Mouse (Mus musculus) adipocyte (in vitro differentiated cells): ENCODE measurements around the gene Zfp618.

Experiments
- DNase-seq: peaks from one replicate; pipeline ENCODE4 v3.0.0-alpha.2; 2016; ENCODE audit warnings: low spot score

Gene Zfp618

DNA sequence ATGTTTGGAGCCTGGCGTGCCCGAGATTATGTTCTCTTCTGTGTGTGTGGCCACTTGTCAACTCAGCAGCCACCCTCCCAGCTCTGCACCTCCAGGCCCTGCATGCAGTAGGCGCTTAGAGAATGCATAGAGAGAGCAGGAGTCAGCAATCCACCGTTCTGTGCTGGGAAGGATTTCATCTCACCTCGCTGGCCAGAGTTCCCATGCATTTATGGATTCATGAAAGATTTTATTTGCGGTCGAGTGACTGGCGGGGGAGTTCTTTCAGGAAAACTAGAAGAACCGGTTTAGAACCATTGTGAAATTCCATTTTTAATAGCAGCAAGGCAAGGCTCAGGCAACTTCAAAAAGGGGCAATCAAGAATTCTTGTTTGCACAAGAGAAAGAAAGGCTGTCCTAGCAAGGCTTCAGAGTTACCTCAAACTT lies 67.2 kb downstream of the Zfp618 start:
- no peak for DNase-seq

DNA sequence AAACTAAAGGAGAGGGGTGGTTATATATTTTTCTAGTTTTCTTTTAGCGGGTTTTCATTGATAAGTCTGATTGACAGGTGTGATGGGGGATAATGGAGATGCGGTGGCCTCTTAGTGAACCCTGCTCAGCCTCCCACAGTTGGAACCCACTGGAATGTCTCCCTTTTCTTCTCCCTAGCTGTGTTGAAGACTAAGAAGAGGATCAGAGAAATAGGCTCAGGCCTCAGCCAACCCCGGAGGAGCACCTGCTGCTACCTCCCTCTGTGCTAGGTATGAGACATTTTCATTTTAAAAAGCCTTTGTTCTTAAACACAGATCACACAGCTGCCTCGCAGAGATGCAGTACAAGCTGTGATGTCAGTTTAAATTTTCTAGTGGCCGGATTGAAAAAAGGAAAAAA lies 68.4 kb downstream of the Zfp618 start:
- no peak for DNase-seq

GRCm38 (mm10) chr4:63035991-63036390 lies 70.6 kb downstream of the Zfp618 start:
- DNase-seq, result no peak

- DNase-seq, result no peak
Measured at GRCm38 (mm10) chr4:63036790-63037189, 71.4 kb downstream of the Zfp618 start.

DNA sequence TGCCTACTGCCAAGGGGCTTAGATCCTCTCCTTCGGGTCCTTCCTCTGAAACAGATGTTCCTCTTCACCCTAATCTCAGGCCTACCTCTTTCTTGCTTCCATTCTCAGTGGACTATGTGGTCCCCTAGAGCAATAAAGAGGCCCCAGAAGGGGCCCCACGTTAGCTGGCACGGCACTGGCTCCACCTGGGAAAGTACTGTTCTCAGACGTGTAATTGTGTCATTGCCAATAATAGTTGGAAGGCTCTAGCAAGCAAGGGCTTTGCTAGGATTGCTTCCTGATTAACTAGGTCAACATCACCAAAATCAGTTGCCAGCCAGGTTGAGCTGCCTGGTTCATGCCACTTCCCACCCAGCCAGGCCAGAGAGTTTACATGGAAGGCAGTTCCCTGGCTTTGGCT lies 72.2 kb downstream of the Zfp618 start:
- DNase-seq, result no peak

DNA sequence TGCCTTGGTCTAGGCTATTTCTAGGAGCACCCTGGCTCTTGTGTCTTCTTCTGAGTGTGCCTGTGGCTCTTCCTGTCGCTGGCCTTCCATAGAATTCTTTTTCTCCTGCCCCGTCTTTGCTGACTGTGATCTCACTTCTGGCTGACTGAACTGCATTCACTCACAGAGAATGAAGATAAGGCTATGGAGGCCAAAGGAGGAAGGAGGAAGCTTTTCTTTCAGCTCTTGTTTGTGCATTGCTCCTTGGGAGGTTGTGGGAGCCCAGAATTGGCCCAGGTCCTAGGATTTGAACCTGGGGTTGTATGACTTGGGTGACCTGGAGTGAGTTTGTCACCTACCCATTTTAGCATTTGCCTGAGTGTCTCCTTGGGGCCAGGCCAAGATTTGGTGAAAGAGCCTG lies 72.9 kb downstream of the Zfp618 start:
- DNase-seq, result no peak

- DNase-seq, result no peak
Measured at GRCm38 (mm10) chr4:63038937-63039336, 73.6 kb downstream of the Zfp618 start.

DNA sequence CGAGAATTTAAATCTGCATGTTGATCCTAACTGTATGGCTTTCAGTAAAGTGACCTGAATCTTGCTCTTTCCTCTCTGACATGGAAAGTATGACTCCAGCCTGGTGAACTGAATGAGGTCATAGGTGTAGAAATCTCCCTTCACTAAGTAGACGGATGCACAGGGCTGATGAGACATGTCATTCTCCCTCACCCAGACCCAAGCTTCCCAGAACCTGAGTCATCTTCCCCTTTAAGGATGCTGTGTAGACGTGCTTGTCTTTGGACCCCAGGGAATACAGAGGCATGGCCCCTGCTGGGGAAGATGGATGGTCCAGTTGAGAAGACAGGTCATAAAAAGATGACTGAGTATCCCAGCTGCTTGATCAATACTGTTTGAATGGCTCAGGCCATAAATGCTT lies 83.2 kb downstream of the Zfp618 start:
- DNase-seq, result no peak

DNA sequence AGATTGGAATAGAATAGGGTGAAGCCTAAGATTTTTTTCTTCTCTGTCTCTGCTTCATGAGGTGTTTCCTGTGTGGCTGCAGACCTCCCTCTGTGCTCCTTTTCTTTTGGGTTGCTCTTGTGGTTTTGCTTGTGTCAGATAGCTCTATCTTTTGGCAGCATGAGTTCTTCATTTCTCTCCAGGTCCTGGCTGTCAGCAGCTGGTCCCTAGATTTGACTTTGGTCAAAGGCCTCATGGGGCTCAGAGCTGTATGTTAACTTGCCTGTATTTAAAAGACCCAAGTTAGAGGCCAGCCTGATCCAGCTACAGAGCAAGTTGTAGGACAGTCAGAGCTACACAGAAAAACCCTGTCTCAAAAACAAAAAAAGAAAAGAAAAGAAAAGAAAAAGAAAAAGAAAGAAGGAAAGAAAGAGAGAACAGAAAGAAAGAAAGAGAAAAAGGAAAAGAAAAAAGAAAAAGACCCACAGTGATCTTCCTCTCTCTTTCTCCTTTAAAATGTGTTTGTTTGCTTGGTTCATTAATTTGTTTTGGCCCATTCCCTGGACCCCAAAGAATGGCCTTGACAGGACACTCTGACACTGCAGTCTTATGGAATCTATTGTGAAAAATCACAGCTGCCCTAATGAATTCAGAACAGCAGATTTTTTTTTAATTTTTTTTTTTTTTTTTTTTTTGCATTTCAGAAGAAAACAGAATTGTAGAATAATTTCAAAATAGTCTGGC lies 84.4 kb downstream of the Zfp618 start:
- peak; percentile 2 for DNase-seq

GRCm38 (mm10) chr4:63050319-63050676 lies 84.9 kb downstream of the Zfp618 start:
- DNase-seq, result peak; percentile 47

DNA sequence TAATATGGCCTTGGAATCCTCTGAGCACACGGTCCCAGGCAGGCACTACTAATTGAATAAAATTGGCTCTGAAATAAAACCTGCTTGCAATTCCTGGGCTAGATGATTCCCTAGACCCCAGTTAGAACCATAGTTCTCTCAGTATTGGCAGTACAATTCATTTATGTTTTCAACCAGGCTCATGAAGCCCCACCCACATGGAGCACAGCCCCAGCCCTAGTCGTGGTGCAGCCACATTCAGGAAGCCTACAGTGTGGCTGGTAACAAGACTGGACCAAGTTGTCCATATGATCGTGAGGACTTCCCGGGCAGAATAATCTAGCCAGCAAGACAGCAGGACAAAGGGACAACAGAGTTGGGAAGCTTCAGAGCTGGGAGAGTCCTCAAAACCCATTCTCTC lies 85.6 kb downstream of the Zfp618 start:
- no peak for DNase-seq

GRCm38 (mm10) chr4:63051940-63052661 lies 86.7 kb downstream of the Zfp618 start:
- no peak for DNase-seq

DNA sequence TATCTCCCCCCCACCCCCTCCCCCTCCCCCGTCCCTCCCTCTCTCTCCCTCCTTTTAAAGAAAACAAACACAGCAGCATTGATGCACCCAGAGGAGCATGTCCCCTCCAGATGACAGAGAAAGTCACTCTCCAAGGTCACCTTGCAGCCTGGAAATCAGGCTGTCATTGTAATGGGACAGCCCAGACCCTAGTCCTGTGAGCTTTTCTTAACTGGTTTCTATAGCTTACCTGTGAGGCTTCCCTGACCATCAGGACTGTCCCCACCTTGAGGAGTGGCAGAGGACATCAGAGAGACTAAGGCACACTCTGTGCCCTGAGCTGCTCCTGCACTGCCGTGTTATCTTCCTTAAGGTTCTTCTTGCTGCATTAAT lies 87.3 kb downstream of the Zfp618 start:
- no peak for DNase-seq

DNA sequence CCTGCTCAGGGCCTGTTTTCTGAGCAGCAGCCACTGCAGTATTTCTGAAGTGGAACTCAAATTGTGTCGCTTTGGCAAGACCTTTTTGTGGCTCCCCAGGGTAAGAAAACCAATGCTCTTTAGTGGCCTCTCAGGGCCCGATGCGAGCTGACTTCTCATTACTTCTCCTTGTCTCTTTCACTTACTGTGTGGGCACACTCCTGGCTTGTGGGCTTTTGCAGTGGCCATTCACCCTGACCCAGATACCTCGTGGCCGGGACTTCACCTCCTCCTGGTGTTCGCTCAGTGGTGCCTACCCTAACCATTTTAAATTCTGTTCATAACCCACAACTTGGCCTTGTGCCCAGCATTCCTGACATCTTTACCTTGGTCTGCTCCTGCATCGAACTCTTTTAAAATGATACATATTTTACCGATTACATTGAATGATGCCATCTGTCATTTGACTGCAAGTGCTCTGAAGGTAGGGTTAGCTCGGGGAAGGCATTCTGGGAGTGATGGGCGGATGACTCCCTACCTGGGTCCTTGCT lies 89.9 kb downstream of the Zfp618 start:
- DNase-seq, result no peak

- no peak for DNase-seq
Measured at GRCm38 (mm10) chr4:63056641-63057415, 91.5 kb downstream of the Zfp618 start.

GRCm38 (mm10) chr4:63057581-63057980 lies 92.2 kb downstream of the Zfp618 start:
- peak; percentile 18 for DNase-seq

GRCm38 (mm10) chr4:63058686-63059085 lies 93.3 kb downstream of the Zfp618 start:
- DNase-seq, result no peak

DNA sequence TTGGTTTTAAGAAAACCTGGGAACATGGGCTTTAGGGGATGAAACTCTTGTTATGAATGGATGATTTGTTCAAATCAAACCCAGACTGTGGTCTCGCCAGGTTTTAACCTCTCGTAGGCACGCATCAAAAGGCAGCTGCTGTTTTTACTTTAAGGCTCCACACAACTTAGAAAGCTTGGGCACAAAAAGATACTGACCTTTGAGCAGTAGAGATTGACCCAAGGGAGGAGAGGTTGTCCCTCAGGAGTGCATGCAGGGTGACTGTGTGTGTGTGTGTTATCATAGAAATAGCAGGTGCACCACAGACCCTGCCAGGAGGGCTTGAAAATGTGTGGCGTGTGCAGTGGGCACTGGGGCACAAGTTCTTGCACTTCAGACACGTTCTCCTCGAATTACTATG lies 95.0 kb downstream of the Zfp618 start:
- DNase-seq, result no peak

DNA sequence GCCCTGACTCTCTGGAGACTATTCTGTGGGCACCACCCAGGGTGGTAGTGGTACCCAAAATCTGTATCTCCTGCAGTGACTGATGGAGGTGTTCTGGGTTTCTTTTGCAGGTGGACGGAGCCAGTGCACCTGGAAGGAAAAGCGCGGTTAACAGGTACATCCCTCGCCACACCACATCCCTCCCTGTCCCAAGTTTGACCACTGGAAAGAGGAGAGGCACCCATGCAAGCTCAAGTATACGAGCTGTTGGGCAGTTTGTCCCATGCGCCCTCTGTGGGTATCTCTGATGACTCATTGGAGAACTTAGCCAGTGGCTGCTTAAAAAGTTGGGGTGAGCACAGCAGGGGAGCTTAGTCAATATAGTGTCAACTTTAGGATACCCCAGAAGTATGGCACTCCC lies 96.0 kb downstream of the Zfp618 start:
- DNase-seq, result no peak

DNA sequence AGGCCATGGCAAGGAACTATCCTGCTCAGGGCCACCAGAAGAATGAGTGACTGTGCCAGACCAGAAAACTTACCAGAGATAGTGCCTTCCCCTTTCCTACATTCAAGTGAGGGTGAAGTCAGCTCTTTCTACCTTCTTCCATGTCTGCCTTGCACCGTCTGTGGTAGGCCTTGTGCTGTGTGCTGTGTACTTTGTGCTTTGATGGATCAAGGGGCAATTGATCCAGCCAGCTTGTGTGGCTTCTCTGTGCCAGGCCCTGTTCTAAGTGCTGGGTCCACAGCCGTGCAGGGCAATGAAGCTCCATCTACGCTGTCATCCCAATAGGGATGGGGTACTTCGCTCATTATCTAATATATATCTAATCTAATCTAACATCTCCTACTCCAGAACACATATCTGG lies 98.0 kb downstream of the Zfp618 start:
- DNase-seq, result no peak

DNA sequence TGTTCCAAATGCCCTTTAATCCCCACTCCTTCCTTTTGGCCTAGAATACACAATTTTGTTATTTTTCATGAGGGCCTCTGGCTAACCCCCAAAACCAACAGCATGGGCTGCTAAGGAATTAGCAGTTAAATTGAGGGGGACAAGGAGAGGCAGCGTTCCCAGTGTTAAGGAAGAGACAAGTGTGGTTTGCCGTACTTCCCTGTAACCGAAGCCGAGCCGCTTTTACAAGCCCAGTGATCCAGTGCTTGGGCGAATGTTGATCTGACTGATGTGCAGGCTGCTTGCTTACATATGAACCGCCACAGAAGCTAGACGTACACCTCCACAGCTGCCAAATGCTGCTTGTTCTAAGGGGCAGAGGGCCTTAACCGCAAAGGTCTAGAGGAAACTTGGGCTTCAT lies 99.5 kb downstream of the Zfp618 start:
- no peak for DNase-seq

DNA sequence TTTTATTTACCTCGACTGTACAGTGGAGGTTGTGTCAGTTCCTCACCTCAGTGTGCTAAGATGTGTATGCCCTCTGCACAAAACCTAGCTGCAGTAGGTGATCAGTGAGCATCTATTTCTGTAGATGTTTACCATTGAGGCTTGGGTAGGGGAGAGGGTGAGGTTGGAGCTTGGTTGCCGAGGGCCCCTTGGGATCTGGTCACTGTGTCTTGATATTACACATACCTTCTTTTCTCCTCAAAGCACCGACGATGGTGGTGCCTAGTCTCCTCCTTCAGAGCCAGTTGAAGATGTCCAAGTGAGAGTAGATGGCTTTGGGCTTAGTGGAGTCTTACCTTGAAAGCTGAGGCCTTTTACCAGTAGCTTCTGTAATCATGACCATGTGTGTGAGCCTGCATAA lies 101.4 kb downstream of the Zfp618 start:
- no peak for DNase-seq

GRCm38 (mm10) chr4:63067822-63068221 lies 102.4 kb downstream of the Zfp618 start:
- no peak for DNase-seq
